Comparison of ENCODE assay signal across 21 mouse cellular contexts in the genomic region with DNA sequence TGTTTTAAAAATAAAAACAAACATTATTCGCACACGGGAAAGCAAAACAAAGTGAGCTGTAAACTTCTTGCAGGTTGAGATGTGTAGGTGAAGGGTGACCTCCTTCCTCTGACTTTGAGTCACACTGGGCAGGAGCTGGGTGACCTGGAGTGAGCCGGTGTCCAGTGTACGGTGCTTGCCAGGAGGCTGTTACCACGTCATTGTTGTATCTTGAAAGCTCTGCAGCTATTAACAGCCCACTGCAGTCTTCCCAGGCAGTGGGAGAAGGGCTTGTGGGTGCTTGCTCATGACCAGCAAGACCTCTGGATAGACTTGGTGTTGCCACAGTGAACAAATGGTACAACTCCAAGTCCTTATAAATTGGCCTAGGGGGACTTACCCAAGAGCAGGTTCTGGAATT. TPM values are rescaled to one million over a fixed set of nuclear protein-coding genes. Genes with fewer than 3 reads are reported as not detected.
DNase-seq lines count a peak whose midpoint lies in the region; ATAC-seq and TF ChIP-seq lines count a peak whose summit lies in the region.
"Had no signal": no experiment of that assay in that cellular context is flagged by ENCODE, and none has a peak within 500 bp of the region (broad histone marks: within the 10 kb centered on the region; RNA-seq: fewer than 3 reads in every experiment).

No protein-coding gene starts in this region.

- no peak overlapping the region for H3K4me3 ChIP-seq in MEL (ENCODE audit: control insufficient read depth in 1 of 2, insufficient read depth in 1 of 2, low read depth in 2 of 2, low read length in 2 of 2)
- no peak overlapping the region for H3K4me3 ChIP-seq in brown adipose tissue, adult 24 weeks (ENCODE audit: insufficient read depth, low read depth, low read length)
- H3K4me3 ChIP-seq in kidney, embryonic 15.5 days (replicated peaks): no peak overlapping the region
- H3K4me3 ChIP-seq: embryonic facial prominence, embryonic 10.5 days; hindbrain, embryonic 12.5 days; myocyte had no signal

- TF ChIP-seq CTCF in MEL (IDR thresholded peaks at IDR 0.05 in 2 of 3, conservative IDR thresholded peaks at IDR 0.05 in 1 of 3; ENCODE audit: control insufficient read depth in 1 of 3, insufficient read depth in 1 of 3, low read depth in 2 of 3, low read length in 3 of 3, poor library complexity in 1 of 3, severe bottlenecking in 1 of 3): no peak

- TF ChIP-seq POLR2A in MEL (IDR thresholded peaks at IDR 0.05; ENCODE audit: control insufficient read depth in 1 of 2, insufficient read depth in 1 of 2, low read depth in 1 of 2, low read length in 2 of 2, poor library complexity in 1 of 2): no peak

- H3K4me2 ChIP-seq in kidney, embryonic 15.5 days: no peak overlapping the region
- H3K4me2 ChIP-seq: hindbrain, embryonic 12.5 days; lung, embryonic 14.5 days had no signal

- H3K27me3 ChIP-seq in MEL (ENCODE audit: control insufficient read depth in 1 of 2, insufficient read depth in 2 of 2, low read length in 2 of 2): no peaks in the 10 kb centered on the region
- no peaks in the 10 kb centered on the region for H3K27me3 ChIP-seq in kidney, embryonic 15.5 days
- H3K27me3 ChIP-seq: hindbrain, embryonic 12.5 days; Patski had no signal

- 60% methylated on average over 5 of the region's 5 CpGs for WGBS in kidney, embryonic 15.5 days

- H3K4me1 ChIP-seq in MEL (ENCODE audit: control insufficient read depth in 1 of 2, insufficient read depth in 2 of 2, low read length in 2 of 2): peaks cover 7 to 18% of the 10 kb centered on the region in 2 experiments; a peak in 3 of 4 replicates
- H3K4me1 ChIP-seq in brown adipose tissue, adult 24 weeks (ENCODE audit: control insufficient read depth, insufficient read depth, insufficient read length, low read length): peaks cover 30% of the 10 kb centered on the region
- H3K4me1 ChIP-seq in kidney, embryonic 15.5 days: no peaks in the 10 kb centered on the region
- H3K4me1 ChIP-seq: embryonic facial prominence, embryonic 10.5 days; hindbrain, embryonic 12.5 days had no signal

- ATAC-seq in kidney, embryonic 15.5 days (replicated peaks; ENCODE audit: low FRiP score): no peak
- ATAC-seq: activated CD4-positive, CD25-positive, alpha-beta regulatory T cell, adult 4 months; inflammation-experienced regulatory T-cells, adult 6 months; Patski had no signal

- H3K36me3 ChIP-seq in MEL (ENCODE audit: control insufficient read depth in 1 of 2, insufficient read depth in 2 of 2, low read length in 2 of 2): peaks cover 0 to 13% of the 10 kb centered on the region in 2 experiments; a peak in 2 of 4 replicates
- peaks cover 30% of the 10 kb centered on the region for H3K36me3 ChIP-seq in kidney, embryonic 15.5 days

- peak; percentile 21 for DNase-seq in gastrocnemius, adult 18-20 months (ENCODE audit: low spot score)
- no peak for DNase-seq in gastrocnemius, postnatal 4 days (ENCODE audit: low spot score in 2 of 2)
- no peak for DNase-seq in MEL (ENCODE audit: low read depth, low spot score)
- DNase-seq in heart, postnatal 10 days: peak; percentile 61 to 77
- no peak for DNase-seq in kidney, adult 11 months
- no peak for DNase-seq in layer of hippocampus, adult 8-10 months (ENCODE audit: low spot score in 2 of 2)
- DNase-seq: cerebellum, adult 11 months; gastrocnemius, postnatal 25 days; lung, embryonic 14.5 days; midbrain, embryonic 14.5 days; right cerebral cortex, postnatal 4 days; thymus, postnatal 4 days had no signal

- H3K9ac ChIP-seq in MEL (ENCODE audit: control insufficient read depth, low read depth, low read length, poor library complexity, severe bottlenecking): no peak overlapping the region
- no peak overlapping the region for H3K9ac ChIP-seq in kidney, embryonic 15.5 days
- H3K9ac ChIP-seq: hindbrain, embryonic 12.5 days; lung, embryonic 14.5 days had no signal

- no peaks in the 10 kb centered on the region for H3K9me3 ChIP-seq in MEL (replicated peaks; ENCODE audit: insufficient read depth, low read length)
- no peaks in the 10 kb centered on the region for H3K9me3 ChIP-seq in kidney, embryonic 15.5 days (replicated peaks)
- H3K9me3 ChIP-seq: embryonic facial prominence, embryonic 10.5 days; hindbrain, embryonic 12.5 days had no signal

- peak overlapping the region; percentile 94 for H3K27ac ChIP-seq in MEL (ENCODE audit: control insufficient read depth, low read depth, low read length)
- peak overlapping the region; percentile 3; the same call in 1 of the 2 replicates for H3K27ac ChIP-seq in brown adipose tissue, adult 24 weeks (replicated peaks; ENCODE audit: low read depth, low read length)
- no peak overlapping the region for H3K27ac ChIP-seq in kidney, embryonic 15.5 days
- H3K27ac ChIP-seq: embryonic facial prominence, embryonic 10.5 days; hindbrain, embryonic 12.5 days; macrophage had no signal

- no peaks in the 10 kb centered on the region for H3K79me2 ChIP-seq in MEL (ENCODE audit: control insufficient read depth, insufficient read depth, low read length, poor library complexity)

- intact Hi-C loops in heart, postnatal 10 days (cut with DNase I): no loop called here

- TF ChIP-seq EP300 in MEL (IDR thresholded peaks at IDR 0.05; ENCODE audit: low read depth in 1 of 2, low read length in 2 of 2): no peak

- TF ChIP-seq RAD21 in MEL (IDR thresholded peaks at IDR 0.05; ENCODE audit: low read depth, low read length): no peak

TF ChIP-seq in MEL, 35 proteins besides CTCF, POLR2A, EP300 and RAD21:
- no peak for TF ChIP-seq UBTF (IDR thresholded peaks at IDR 0.05; ENCODE audit: borderline replicate concordance, insufficient read depth, low read depth, low read length)
- no peak for TF ChIP-seq KAT2A (conservative IDR thresholded peaks at IDR 0.05; ENCODE audit: low read depth, low read length)
- TF ChIP-seq ZKSCAN1 (IDR thresholded peaks at IDR 0.05; ENCODE audit: low read depth, low read length): no peak
- TF ChIP-seq POLR2AphosphoS2 (IDR thresholded peaks at IDR 0.05; ENCODE audit: low read length): no peak
- no peak for TF ChIP-seq TBP (IDR thresholded peaks at IDR 0.05; ENCODE audit: low read depth, low read length)

RNA-seq across cellular contexts. Expression of gene Tpra1, which starts 12.7 kb away (rescaled TPM):
- 10 to 100 TPM; 17.9 to 27.9 TPM for total RNA-seq in gastrocnemius, adult 18-20 months (2021)
- 10 to 100 TPM; 23.4 to 27.2 TPM for total RNA-seq in gastrocnemius, postnatal 4 days (2021)
- 20.3 and 22.9 TPM in 2 replicates for total RNA-seq in MEL (2012; rRNA removed)
- 10 to 100 TPM in 1 of 2 experiments, not detected in 1; 42.4 TPM for polyA plus RNA-seq in MEL (2012; ENCODE audit: insufficient read depth in 1 of 2, insufficient read length in 2 of 2, low read depth in 1 of 2, low replicate concordance in 2 of 2, missing spikeins in 1 of 2)
- polyA plus RNA-seq in brown adipose tissue, adult 24 weeks (2012; ENCODE audit: insufficient read depth, insufficient read length, missing spikeins): 15.5 and 17.5 TPM in 2 replicates
- 10 to 100 TPM; 31.8 to 34.3 TPM for total RNA-seq in heart, postnatal 10 days (2021)
- total RNA-seq in layer of hippocampus, adult 8-10 months (2022): 10 to 100 TPM; 43.9 to 50.8 (median 49.6) TPM
- 68.3 and 75.1 TPM in 2 replicates for polyA plus RNA-seq in kidney, embryonic 15.5 days (2015; fragmentation: Nextera tagmentation; extraction: Ambion mirVana)

RNA-seq across cellular contexts. Expression of gene Mcm2, which starts 16.2 kb away (rescaled TPM):
- 1 to 10 TPM; 6.1 to 6.4 TPM for total RNA-seq in gastrocnemius, adult 18-20 months (2021)
- 10 to 100 TPM; 37.2 to 44.3 TPM for total RNA-seq in gastrocnemius, postnatal 4 days (2021)
- total RNA-seq in MEL (2012; rRNA removed): 214 and 242 TPM in 2 replicates
- polyA plus RNA-seq in MEL (2012; ENCODE audit: insufficient read depth in 1 of 2, insufficient read length in 2 of 2, low read depth in 1 of 2, low replicate concordance in 2 of 2, missing spikeins in 1 of 2): 100 to 1,000 TPM; 110 to 268 TPM
- polyA plus RNA-seq in brown adipose tissue, adult 24 weeks (2012; ENCODE audit: insufficient read depth, insufficient read length, missing spikeins): 1.7 and 1.8 TPM in 2 replicates
- 10 to 100 TPM; 36.7 to 48.8 TPM for total RNA-seq in heart, postnatal 10 days (2021)
- 1 to 10 TPM; 4.4 to 7.0 (median 5.5) TPM for total RNA-seq in layer of hippocampus, adult 8-10 months (2022)
- polyA plus RNA-seq in kidney, embryonic 15.5 days (2015; fragmentation: Nextera tagmentation; extraction: Ambion mirVana): 145 and 158 TPM in 2 replicates

RNA-seq across cellular contexts. Expression of gene Podxl2, which starts 40.0 kb away (rescaled TPM):
- 10 to 100 TPM; 63.1 to 63.5 TPM for total RNA-seq in gastrocnemius, adult 18-20 months (2021)
- total RNA-seq in gastrocnemius, postnatal 4 days (2021): 10 to 100 TPM; 73.0 to 75.8 TPM
- not detected in 2 replicates for total RNA-seq in MEL (2012; rRNA removed)
- polyA plus RNA-seq in MEL (2012; ENCODE audit: insufficient read depth in 1 of 2, insufficient read length in 2 of 2, low read depth in 1 of 2, low replicate concordance in 2 of 2, missing spikeins in 1 of 2): under 1 TPM in 1 of 2 experiments, not detected in 1; 0.10 TPM
- polyA plus RNA-seq in brown adipose tissue, adult 24 weeks (2012; ENCODE audit: insufficient read depth, insufficient read length, missing spikeins): 1.1 and 1.6 TPM in 2 replicates
- 10 to 100 TPM; 49.9 to 54.8 TPM for total RNA-seq in heart, postnatal 10 days (2021)
- total RNA-seq in layer of hippocampus, adult 8-10 months (2022): 100 to 1,000 TPM; 160 to 178 (median 170) TPM
- polyA plus RNA-seq in kidney, embryonic 15.5 days (2015; fragmentation: Nextera tagmentation; extraction: Ambion mirVana): 43.2 and 55.0 TPM in 2 replicates
- polyA plus RNA-seq: activated CD4-positive, CD25-positive, alpha-beta regulatory T cell, adult 4 months; inflammation-experienced regulatory T-cells, adult 6 months had no signal

Comparison
In these comparisons a context has a peak if more than half of its experiments do, and no peak if none do; other contexts are left out.
1. DNase-seq: peak in gastrocnemius, adult 18-20 months (single experiment) and heart, postnatal 10 days (2 of 2); none in gastrocnemius, postnatal 4 days (0 of 2), MEL (single experiment), kidney, adult 11 months (single experiment) and layer of hippocampus, adult 8-10 months (0 of 2).
2. RNA of gene Mcm2, which starts 16.2 kb away (total RNA-seq): 214 to 242 TPM in MEL, 36.7 to 48.8 TPM in heart, postnatal 10 days and 37.2 to 44.3 TPM in gastrocnemius, postnatal 4 days; 6.1 to 6.4 TPM in gastrocnemius, adult 18-20 months and 4.4 to 7.0 TPM in layer of hippocampus, adult 8-10 months; every median in the first group is over 4 times any median in the second.
3. RNA of gene Podxl2, which starts 40.0 kb away (total RNA-seq): 160 to 178 TPM in layer of hippocampus, adult 8-10 months, 73.0 to 75.8 TPM in gastrocnemius, postnatal 4 days, 63.1 to 63.5 TPM in gastrocnemius, adult 18-20 months and 49.9 to 54.8 TPM in heart, postnatal 10 days; not detected in MEL; every median in the first group is over 10 times any median in the second.